10 mouse cellular contexts compared by ENCODE assay signal in genomic region chr1:190419709-190420108, GRCm38 (mm10).
DNase-seq lines count a peak whose midpoint lies in the region; ATAC-seq and TF ChIP-seq lines count a peak whose summit lies in the region.
"Had no signal": no experiment of that assay in that cellular context is flagged by ENCODE, and none has a peak within 500 bp of the region (broad histone marks: within the 10 kb centered on the region; RNA-seq: fewer than 3 reads in every experiment).

No protein-coding gene starts in this region.

- no peak overlapping the region for H3K9ac ChIP-seq in heart, postnatal 0 days (replicated peaks; ENCODE audit: low read depth, low read length)
- H3K9ac ChIP-seq in heart, embryonic 11.5 days (ENCODE audit: low read depth, low read length), result no peak overlapping the region
- H3K9ac ChIP-seq: midbrain, embryonic 12.5 days had no signal

- intact Hi-C loops in left cerebral cortex, postnatal 25 days (cut with DNase I), result no loop called here

- H3K36me3 ChIP-seq in heart, postnatal 0 days (replicated peaks; ENCODE audit: control insufficient read depth, insufficient read depth, low read length), result no peaks in the 10 kb centered on the region
- H3K36me3 ChIP-seq in heart, embryonic 11.5 days (ENCODE audit: control insufficient read depth, insufficient read depth, low read length), result no peaks in the 10 kb centered on the region
- H3K36me3 ChIP-seq: midbrain, embryonic 12.5 days had no signal

- peak; percentile 49 for DNase-seq in heart, postnatal 0 days (ENCODE audit: low spot score)
- DNase-seq in Muller cell, postnatal 12 days (ENCODE audit: inconsistent ontology term), result peak; percentile 84
- DNase-seq in frontal cortex, postnatal 14 days (ENCODE audit: low spot score in 2 of 2), result peak; percentile 22 to 29
- DNase-seq in left cerebral cortex, postnatal 25 days (ENCODE audit: low spot score in 2 of 2), result peak; percentile 27 to 74
- DNase-seq in thymus, postnatal 14 days, result no peak
- DNase-seq in B cell, adult 2 months, result no peak
- no peak for DNase-seq in adrenal gland, postnatal 4 days (ENCODE audit: low spot score in 2 of 2)
- DNase-seq: adrenal gland, postnatal 10 days had no signal

- H3K27ac ChIP-seq in heart, postnatal 0 days (ENCODE audit: low read depth), result no peak overlapping the region
- H3K27ac ChIP-seq in heart, embryonic 11.5 days (ENCODE audit: low read depth, low read length), result no peak overlapping the region
- H3K27ac ChIP-seq: midbrain, embryonic 12.5 days had no signal

- no peak for TF ChIP-seq EP300 in heart, postnatal 0 days (IDR thresholded peaks at IDR 0.05; ENCODE audit: low read depth)

- H3K4me3 ChIP-seq in heart, postnatal 0 days (ENCODE audit: low read depth, low read length), result no peak overlapping the region
- H3K4me3 ChIP-seq in heart, embryonic 11.5 days (ENCODE audit: low read depth, low read length), result no peak overlapping the region
- H3K4me3 ChIP-seq: midbrain, embryonic 12.5 days had no signal

- peaks cover 3% of the 10 kb centered on the region; the same call in 1 of the 2 replicates for H3K27me3 ChIP-seq in heart, postnatal 0 days (ENCODE audit: control insufficient read depth, insufficient read depth, low read length)
- H3K27me3 ChIP-seq in heart, embryonic 11.5 days (ENCODE audit: control insufficient read depth, insufficient read depth, low read length), result peaks cover 2% of the 10 kb centered on the region
- H3K27me3 ChIP-seq: midbrain, embryonic 12.5 days had no signal

- peaks cover 12% of the 10 kb centered on the region; the same call in 1 of the 2 replicates for H3K4me1 ChIP-seq in heart, postnatal 0 days (ENCODE audit: control insufficient read depth, insufficient read depth)
- no peaks in the 10 kb centered on the region; the same call in 1 of the 2 replicates for H3K4me1 ChIP-seq in heart, embryonic 11.5 days (ENCODE audit: control insufficient read depth, insufficient read depth, low read length)

- TF ChIP-seq CTCF in heart, postnatal 0 days (IDR thresholded peaks at IDR 0.05; ENCODE audit: low read depth), result no peak

- WGBS in heart, postnatal 0 days, result 30% methylated on average over 13 of the region's 13 CpGs
- 72% methylated on average over 13 of the region's 13 CpGs for WGBS in heart, embryonic 11.5 days (ENCODE audit: insufficient replicate concordance)

- 0 out of 2 replicates have a peak, but pooled peaks cover 4% of the 10 kb centered on the region for H3K9me3 ChIP-seq in heart, postnatal 0 days (replicated peaks; ENCODE audit: control insufficient read depth, low read length)
- H3K9me3 ChIP-seq in heart, embryonic 11.5 days (replicated peaks; ENCODE audit: control insufficient read depth, low read length), result no peaks in the 10 kb centered on the region
- H3K9me3 ChIP-seq: midbrain, embryonic 12.5 days had no signal

- H3K4me2 ChIP-seq in heart, postnatal 0 days (ENCODE audit: low read depth, low read length), result no peak overlapping the region
- no peak overlapping the region for H3K4me2 ChIP-seq in heart, embryonic 11.5 days
- H3K4me2 ChIP-seq: midbrain, embryonic 12.5 days had no signal

- peak; percentile 58; the same call in 1 of the 2 replicates for ATAC-seq in heart, postnatal 0 days (ENCODE audit: insufficient read depth, low read depth)
- ATAC-seq in heart, embryonic 11.5 days (replicated peaks; ENCODE audit: insufficient number of reproducible peaks, low FRiP score, low TSS enrichment), result no peak

Comparison
In these comparisons a context has a peak if more than half of its experiments do, and no peak if none do; other contexts are left out.
1. DNase-seq: peak in heart, postnatal 0 days (single experiment), Muller cell, postnatal 12 days (single experiment), frontal cortex, postnatal 14 days (2 of 2) and left cerebral cortex, postnatal 25 days (2 of 2); none in thymus, postnatal 14 days (single experiment), B cell, adult 2 months (0 of 2) and adrenal gland, postnatal 4 days (0 of 2).